Mouse (Mus musculus): ENCODE results near the gene Wfdc17.

The Wfdc17 gene

GRCm38 (mm10) chr11:83741841-83742240, 38.0 kb downstream of the Wfdc17 start:
- DNase-seq: no peak

- no peak for DNase-seq
Observed at GRCm38 (mm10) chr11:83742731-83743355, 39.1 kb downstream of the Wfdc17 start.

- DNase-seq: no peak
Observed at GRCm38 (mm10) chr11:83743525-83743924, 39.7 kb downstream of the Wfdc17 start.

DNA sequence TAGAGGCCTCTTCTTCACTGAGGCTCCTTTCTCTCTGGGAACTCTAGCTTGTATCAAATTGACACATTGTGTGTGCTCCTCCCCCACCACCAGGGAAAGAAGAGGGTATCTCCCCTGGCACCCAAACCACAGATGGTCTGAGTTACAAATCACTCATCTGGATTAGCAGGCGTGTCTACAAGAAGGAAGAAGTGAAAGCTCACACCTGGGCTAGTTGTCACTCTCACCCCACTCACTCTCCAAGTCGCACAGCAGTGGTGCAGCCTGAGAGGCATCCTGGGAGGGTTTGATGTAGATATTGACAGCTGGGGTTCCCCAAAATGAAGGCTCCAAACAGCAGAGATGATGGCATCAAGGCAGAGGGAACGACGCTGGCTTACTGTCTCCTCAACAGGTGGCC, 42.4 kb downstream of the Wfdc17 start:
- no peak for DNase-seq

- no peak for DNase-seq
Observed at GRCm38 (mm10) chr11:83746681-83747080, 42.9 kb downstream of the Wfdc17 start, which contains the start of gene Wfdc21. Gene Wfdc21, plus strand, starts transcription at chr11:83746940.

DNA sequence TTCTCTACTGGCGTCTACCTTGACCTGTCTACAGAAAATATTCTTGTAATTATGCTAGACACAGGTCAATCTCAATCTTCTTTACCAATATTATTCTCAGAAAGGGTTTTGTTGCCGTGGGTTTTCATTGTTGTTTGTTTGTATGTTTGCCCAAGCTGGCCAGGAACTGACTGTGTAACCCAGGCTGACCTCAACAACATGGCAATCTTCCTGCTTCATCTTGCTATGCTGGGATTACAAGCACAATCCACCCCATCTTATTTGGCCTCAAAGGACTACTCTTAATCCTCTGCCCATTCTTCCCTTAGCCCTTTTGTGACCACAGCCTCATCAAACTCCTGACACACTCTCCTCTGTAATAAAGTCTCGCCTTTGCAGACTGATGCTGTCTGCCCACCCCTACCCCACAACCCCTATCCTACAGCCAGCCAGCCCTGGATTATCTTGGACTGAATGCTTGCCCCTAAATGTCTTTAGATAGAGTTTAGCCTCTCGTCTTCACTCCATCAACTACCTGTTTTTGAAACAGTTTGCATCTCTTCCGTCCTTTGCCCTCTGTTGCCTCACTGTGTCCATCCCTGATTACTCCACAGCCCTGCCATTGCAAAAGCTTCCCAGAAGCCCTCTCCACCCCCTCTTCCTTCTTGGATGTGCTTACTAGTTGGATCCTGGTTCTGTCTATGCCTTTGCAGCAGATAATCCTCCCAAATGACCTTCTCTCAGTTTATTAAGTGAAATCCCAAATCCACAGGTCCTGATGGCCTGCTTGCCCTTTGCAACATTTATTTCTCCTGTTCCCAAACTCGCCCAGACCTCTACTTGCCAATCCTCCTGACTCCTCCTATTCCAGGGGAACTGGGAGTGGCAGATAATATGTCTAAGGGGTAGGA, 43.8 kb downstream of the Wfdc17 start:
- DNase-seq: no peak

DNA sequence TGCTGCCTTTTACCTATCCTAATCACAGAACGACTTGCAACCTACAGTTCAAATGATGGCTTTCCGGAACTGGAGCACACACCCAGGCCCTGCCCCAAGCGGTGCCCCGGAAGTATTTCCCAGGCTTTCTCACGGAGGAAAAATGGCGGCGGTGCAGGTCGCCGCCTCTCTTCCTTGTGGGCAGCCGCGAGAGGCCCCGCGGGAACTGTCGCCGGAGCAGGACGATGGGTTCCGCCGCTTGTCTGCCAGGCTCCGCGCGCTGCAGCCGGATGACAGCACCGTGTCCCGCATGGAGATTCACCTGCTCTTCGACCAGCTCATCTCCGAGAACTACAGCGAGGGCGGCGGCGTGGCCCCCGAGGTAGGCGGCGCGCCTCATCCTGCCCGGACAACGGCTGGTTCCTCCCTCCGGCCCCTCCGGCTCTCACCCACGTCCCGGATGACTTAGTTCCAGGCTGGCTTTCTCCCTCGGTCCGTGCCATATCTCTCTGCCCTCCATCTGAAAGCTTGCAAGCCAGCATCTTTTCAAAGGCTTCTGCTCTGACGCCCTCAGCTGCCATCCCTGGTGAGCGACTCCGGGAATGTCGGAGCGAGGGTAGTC, 49.9 kb downstream of the Wfdc17 start, which contains the start of gene Heatr6:
Gene Heatr6 (plus strand): TSS at position 116 of the 601 bp plus-strand sequence.
- DNase-seq: peak; percentile 91

- no peak for DNase-seq
Observed at GRCm38 (mm10) chr11:83754227-83754626, 50.4 kb downstream of the Wfdc17 start.
